Mouse (Mus musculus): ENCODE data around the gene Stambpl1. TPM values are rescaled to one million over a fixed set of nuclear protein-coding genes. Genes with fewer than 3 reads are reported as not detected.
"Not testable (repeated sequence)": the region's sequence is repeated elsewhere in the genome, so short reads cannot be mapped to it uniquely, and the experiment has no call there.

The Stambpl1 gene
- polyA plus RNA-seq, 1 experiment from 2014 or later, result 12.7 TPM

DNA sequence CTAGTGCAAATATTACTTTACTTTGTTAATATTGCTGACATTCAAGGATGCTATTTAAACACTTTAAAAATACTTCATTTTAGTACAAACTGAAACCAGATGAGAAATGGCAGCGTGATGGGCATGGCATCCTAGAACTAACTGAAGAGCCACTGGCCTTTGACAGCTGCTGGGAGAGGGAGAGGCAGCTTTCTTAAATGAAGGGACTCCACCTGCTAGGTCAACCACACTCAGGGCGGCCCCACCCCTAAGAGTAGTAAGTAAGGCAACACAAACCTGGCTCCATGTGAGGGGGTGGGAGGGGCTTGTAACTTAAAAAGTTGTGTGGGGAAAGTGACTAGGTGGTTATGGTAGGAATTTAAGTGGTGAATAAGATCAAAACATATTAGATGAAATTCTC, 10.6 kb downstream of the Stambpl1 start:
- WGBS, result 81% methylated on average over 2 of the region's 2 CpGs
- ATAC-seq (ENCODE audit: low read depth), result no peak
- Histone ChIP-seq H3K4me3 (no peak overlapping the region), H3K4me2 (no peak overlapping the region), H3K4me1 (replicated peaks) (no peaks in the 10 kb centered on the region), H3K9me3 (no peaks in the 10 kb centered on the region), H3K9ac (no peak overlapping the region), H3K36me3 (no peaks in the 10 kb centered on the region), H3K27ac (replicated peaks) (no peak overlapping the region), H3K27me3 (no peaks in the 10 kb centered on the region)

DNA sequence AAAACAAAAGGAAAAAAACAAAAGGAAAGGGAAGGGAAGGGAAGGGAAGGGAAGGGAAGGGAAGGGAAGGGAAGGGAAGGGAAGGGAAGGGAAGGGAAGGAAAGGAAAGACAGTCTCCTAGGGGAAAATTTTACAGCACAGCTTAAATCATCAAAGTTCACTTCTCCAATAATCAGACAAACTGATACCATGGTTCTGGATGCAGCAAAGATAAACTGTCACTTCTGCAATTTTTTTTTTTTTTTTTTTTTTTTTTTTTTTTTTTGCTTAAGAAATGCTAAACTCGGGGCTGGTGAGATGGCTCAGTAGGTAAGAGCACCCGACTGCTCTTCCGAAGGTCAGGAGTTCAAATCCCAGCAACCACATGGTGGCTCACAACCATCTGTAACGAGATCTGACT, 14.1 kb downstream of the Stambpl1 start:
- not testable (repeated sequence) for H3K9ac ChIP-seq

DNA sequence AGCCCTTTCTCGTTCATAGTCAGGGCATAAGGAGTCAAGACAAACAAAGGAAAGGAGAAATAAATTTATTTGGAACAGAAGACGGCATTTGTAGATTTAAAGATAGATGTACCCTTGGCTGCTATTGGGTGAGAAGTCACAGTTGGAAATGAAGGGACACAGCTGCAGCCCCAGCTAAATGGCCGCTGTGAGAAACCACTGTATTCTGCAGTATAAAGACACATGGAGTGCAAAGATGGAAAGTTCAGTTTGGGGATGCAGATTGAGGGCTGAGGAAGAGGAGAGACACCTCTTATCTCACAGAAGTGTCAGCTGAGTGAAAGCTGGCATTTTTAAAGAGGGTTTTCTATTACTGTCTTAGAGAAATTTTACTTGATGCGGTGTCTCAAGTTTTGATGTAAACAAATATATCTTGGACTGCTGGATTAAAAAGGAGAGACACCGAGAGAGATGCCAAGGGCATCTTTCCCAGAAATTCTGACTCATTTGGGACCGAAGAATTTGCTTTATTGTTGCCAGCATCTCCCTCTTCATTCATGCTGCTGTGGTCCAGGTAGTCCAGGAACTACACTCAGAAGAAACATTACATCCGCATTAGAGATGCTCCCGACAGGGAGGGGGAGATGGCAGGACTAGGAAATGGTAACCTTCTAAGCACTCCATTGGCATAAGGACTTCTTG, 14.9 kb downstream of the Stambpl1 start:
- Histone ChIP-seq H3K27me3 (no peaks in the 10 kb centered on the region), H3K4me3 (no peak overlapping the region), H3K27ac (replicated peaks) (no peak overlapping the region), H3K4me2 (no peak overlapping the region), H3K9me3 (no peaks in the 10 kb centered on the region), H3K4me1 (replicated peaks) (no peaks in the 10 kb centered on the region), H3K36me3 (no peaks in the 10 kb centered on the region), H3K9ac (no peak overlapping the region)
- WGBS, result 83% methylated on average over 8 of the region's 8 CpGs
- no peak for ATAC-seq (ENCODE audit: low read depth)

More for the DNA sequence above, 14.1 kb downstream of the Stambpl1 start:
- not testable (repeated sequence) for H3K4me1 ChIP-seq (replicated peaks); ATAC-seq (ENCODE audit: low read depth); H3K4me3 ChIP-seq; H3K9me3 ChIP-seq; H3K27me3 ChIP-seq; H3K27ac ChIP-seq (replicated peaks); H3K36me3 ChIP-seq; H3K4me2 ChIP-seq
- WGBS, result 89% methylated on average over 4 of the region's 4 CpGs

DNA sequence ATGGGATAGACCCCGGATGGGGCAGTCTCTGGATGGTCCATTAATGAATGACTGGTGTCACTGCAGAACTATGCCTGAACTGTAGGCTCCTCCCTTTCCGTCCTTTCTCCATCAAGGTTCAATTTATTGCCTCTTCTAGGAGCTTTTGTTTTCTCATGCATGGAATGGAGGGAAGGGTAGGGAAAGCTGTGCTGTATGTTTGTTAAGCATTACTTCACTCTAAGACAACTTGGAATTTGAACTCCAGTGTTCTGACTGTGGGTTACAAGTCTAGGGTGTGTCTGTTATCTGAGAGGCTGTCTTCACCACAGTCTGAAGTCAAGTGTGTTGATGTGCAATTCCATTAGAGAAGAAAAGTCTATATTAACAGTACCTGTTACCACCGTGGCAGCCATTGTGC, 17.0 kb downstream of the Stambpl1 start:
- no peak for ATAC-seq (ENCODE audit: low read depth)
- Histone ChIP-seq H3K9me3 (no peaks in the 10 kb centered on the region), H3K4me1 (replicated peaks) (no peaks in the 10 kb centered on the region), H3K27ac (replicated peaks) (no peak overlapping the region), H3K36me3 (no peaks in the 10 kb centered on the region), H3K27me3 (no peaks in the 10 kb centered on the region), H3K9ac (no peak overlapping the region), H3K4me2 (no peak overlapping the region), H3K4me3 (no peak overlapping the region)
- 74% methylated on average over 3 of the region's 3 CpGs for WGBS

DNA sequence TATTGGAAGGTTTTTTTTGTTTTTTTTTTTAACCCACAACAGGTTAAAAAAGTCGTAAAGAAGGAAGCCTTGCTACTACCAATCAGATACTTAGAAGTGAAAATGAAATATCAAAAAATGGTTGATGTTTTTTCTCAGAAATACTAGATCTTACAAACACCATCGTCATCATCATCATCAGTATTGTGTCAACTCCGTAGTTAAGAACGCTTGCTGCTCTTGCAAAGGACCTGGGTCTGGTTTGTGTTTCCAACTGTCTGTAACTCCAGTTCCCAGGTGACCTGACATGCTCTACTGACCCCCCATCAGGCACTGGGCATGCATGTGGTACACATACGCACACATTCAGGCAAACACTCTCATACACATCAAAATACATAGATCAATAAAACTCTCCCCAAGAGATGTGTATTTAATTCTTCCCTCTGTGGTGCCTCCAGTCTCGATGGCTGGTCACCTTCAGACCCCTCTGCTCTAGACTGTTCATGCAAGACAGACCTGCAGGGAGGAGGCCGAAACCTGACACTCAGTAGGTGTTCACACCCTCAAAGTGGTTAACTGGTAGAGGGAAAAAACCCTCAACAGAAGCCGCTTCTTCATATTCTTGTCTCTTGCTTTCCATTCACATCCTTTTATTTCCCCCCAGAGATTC, 18.0 kb downstream of the Stambpl1 start:
- Histone ChIP-seq H3K4me1 (replicated peaks) (no peaks in the 10 kb centered on the region), H3K4me3 (no peak overlapping the region), H3K4me2 (no peak overlapping the region), H3K9ac (no peak overlapping the region), H3K27ac (replicated peaks) (no peak overlapping the region), H3K36me3 (no peaks in the 10 kb centered on the region), H3K9me3 (no peaks in the 10 kb centered on the region), H3K27me3 (no peaks in the 10 kb centered on the region)
- WGBS, result 86% methylated on average over 8 of the region's 8 CpGs
- ATAC-seq (ENCODE audit: low read depth), result no peak

DNA sequence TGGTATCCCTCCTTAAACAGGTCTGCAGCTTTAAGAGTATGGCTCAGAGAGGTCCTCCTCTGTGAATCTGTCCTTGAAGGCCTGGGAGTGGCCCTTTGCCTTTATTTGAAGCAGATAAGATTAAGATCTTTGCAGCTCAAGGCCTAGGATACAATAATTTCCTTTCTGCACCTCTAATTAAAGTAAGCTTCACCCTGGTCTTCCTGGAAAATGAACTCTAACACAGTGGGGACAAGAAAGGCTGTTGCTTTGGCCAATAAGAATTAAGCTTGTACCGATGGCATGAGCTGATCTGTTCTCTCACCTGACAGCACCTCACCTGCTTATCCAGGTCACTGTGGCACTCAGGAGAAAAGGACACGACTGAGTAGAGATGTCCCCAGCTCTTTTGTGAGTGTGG, 18.8 kb downstream of the Stambpl1 start:
- H3K4me1 ChIP-seq (replicated peaks), result no peaks in the 10 kb centered on the region
- no peaks in the 10 kb centered on the region for H3K36me3 ChIP-seq
- no peak overlapping the region for H3K4me3 ChIP-seq
- no peaks in the 10 kb centered on the region for H3K27me3 ChIP-seq
- H3K27ac ChIP-seq (replicated peaks), result no peak overlapping the region
- WGBS, result 70% methylated on average over 2 of the region's 2 CpGs
- no peaks in the 10 kb centered on the region for H3K9me3 ChIP-seq
- no peak for ATAC-seq (ENCODE audit: low read depth)
- no peak overlapping the region for H3K9ac ChIP-seq
- H3K4me2 ChIP-seq, result no peak overlapping the region

DNA sequence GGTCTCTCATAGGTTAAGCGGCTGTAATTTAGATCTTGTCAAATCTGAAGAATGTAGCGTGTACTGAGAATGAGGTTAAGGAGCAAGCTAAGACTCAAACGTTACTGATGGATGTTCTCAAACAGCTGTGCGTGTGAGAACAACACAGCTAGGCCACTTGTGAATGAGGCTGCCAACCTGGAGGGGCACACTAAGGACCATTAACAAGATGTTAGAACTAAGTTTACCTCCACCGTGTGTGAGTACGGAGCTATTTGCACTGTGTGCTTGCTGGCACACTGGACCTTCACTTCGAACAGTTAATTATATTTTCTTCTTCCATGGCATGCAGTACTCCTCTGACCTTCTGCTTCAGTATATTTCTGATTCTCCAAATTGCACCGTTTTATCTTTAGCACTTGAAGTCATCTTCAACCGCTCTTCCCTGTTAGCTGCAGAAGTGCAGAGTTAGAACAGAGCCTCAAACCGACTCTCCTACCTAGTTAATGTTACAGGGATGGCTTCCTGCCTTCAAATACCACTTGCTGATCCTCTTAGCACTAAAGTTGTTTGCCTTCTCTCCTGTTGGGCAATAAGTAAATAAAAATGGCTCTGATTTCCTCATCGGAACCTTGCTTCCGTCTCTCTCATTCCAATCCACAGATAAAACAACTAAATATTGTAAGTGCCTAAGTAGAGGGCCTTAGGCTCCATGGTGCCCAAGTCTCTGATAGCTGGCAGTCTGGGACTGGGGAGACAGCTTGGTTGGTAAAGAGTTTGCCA, 20.6 kb downstream of the Stambpl1 start:
- Histone ChIP-seq H3K4me3 (no peak overlapping the region), H3K27ac (replicated peaks) (no peak overlapping the region), H3K36me3 (no peaks in the 10 kb centered on the region), H3K27me3 (no peaks in the 10 kb centered on the region), H3K9ac (no peak overlapping the region), H3K9me3 (no peaks in the 10 kb centered on the region), H3K4me1 (replicated peaks) (peaks cover 5% of the 10 kb centered on the region; the same call in 1 of the 2 replicates), H3K4me2 (no peak overlapping the region)
- no peak for ATAC-seq (ENCODE audit: low read depth)
- 91% methylated on average over 12 of the region's 12 CpGs for WGBS

DNA sequence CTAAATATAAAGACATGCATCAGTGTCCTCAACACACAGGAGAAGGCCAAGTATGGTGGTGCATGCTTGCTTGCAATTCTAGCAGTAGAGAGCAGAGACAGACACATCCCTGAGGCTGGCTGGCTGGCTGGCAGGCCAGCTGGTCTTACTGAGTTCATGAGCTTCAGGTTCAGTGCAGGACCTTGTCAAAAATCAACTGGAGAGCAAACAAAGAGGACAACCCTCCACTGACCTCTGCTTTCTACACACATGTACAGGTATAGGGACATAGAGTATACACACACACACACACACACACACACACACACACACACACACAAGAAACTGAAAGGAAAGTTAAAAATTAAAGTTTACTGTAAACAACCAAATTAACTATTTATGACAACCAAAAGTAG, 21.2 kb downstream of the Stambpl1 start:
- H3K4me1 ChIP-seq (replicated peaks), result peaks cover 5% of the 10 kb centered on the region; the same call in 1 of the 2 replicates

DNA sequence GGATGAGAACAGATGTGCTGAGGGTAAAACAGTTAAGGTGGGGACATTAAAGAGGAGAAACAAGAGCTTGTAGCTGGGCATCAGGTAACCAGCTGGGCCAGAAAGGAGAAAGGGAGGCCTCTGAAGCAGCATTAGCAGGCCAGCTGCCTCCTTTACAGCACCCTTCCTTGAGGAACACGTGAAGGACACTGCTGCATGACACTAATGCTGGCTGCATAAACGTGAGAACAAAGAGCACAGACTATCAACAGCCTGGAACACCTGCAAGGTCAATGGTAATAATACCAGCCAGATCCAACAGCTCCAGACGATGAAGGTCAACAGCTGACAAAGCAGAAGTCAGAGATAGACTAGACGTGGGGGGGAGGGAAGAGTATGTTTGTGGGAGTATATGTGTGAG, 22.1 kb downstream of the Stambpl1 start:
- H3K4me2 ChIP-seq, result no peak overlapping the region
- ATAC-seq (ENCODE audit: low read depth), result no peak
- 62% methylated on average over 4 of the region's 4 CpGs for WGBS
- H3K27ac ChIP-seq (replicated peaks), result no peak overlapping the region
- no peaks in the 10 kb centered on the region for H3K27me3 ChIP-seq
- no peaks in the 10 kb centered on the region for H3K36me3 ChIP-seq
- H3K9ac ChIP-seq, result no peak overlapping the region
- peaks cover 5% of the 10 kb centered on the region; the same call in 1 of the 2 replicates for H3K4me1 ChIP-seq (replicated peaks)
- no peak overlapping the region for H3K4me3 ChIP-seq
- no peaks in the 10 kb centered on the region for H3K9me3 ChIP-seq

More for the DNA sequence above, 21.2 kb downstream of the Stambpl1 start:
- ATAC-seq (ENCODE audit: low read depth), result no peak
- no peaks in the 10 kb centered on the region for H3K27me3 ChIP-seq
- H3K27ac ChIP-seq (replicated peaks), result no peak overlapping the region
- no peak overlapping the region for H3K4me2 ChIP-seq
- H3K36me3 ChIP-seq, result no peaks in the 10 kb centered on the region
- H3K9me3 ChIP-seq, result no peaks in the 10 kb centered on the region
- H3K4me3 ChIP-seq, result no peak overlapping the region
- H3K9ac ChIP-seq, result no peak overlapping the region

DNA sequence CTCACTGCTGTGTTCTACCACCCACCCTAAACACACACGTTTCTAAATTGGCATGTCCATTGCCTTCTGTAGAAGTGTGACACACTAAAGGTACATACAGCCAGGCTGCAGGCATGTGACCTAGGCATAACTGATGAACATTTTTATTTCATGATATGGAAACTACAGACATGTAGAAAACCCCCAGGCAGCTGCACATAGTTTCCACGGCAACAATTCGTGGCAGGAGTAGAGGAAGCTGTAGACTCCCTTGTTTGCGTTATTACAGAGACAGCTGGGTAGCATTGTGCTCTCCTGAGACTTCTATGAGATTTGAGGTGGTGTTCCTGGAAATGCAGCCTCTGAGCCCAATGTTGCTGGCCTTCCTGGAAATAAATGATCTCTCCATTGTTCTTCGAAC, 24.9 kb downstream of the Stambpl1 start:
- H3K4me1 ChIP-seq (replicated peaks), result peaks cover 5% of the 10 kb centered on the region; the same call in 1 of the 2 replicates
- H3K4me2 ChIP-seq, result no peak overlapping the region
- H3K4me3 ChIP-seq, result no peak overlapping the region
- H3K9me3 ChIP-seq, result no peaks in the 10 kb centered on the region
- 69% methylated on average over 5 of the region's 5 CpGs for WGBS
- no peak for ATAC-seq (ENCODE audit: low read depth)
- no peak overlapping the region for H3K9ac ChIP-seq
- no peaks in the 10 kb centered on the region for H3K36me3 ChIP-seq
- no peak overlapping the region for H3K27ac ChIP-seq (replicated peaks)
- no peaks in the 10 kb centered on the region for H3K27me3 ChIP-seq

DNA sequence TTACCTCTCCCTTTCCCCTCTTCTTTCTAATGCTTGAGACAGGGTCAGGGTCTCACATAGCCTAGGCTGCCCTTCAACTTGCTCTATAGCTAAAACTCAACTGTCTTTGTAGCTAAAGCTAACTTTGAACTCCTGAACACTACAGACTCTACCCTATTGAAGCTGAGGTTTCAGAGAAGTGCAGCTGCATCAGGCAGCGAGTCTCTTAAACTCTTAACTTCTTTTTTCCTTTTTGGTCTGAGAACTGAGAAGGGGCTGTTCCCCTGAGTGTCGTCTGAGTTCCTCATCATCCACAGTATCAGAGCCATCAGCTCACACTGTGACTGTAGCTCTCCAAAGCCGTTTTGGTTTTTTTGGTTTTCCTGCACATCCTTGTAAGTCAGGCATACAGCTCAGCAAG, 25.7 kb downstream of the Stambpl1 start:
- Histone ChIP-seq H3K27ac (replicated peaks) (no peak overlapping the region), H3K4me1 (replicated peaks) (peaks cover 5% of the 10 kb centered on the region; the same call in 1 of the 2 replicates), H3K9ac (no peak overlapping the region), H3K9me3 (no peaks in the 10 kb centered on the region), H3K27me3 (no peaks in the 10 kb centered on the region), H3K4me2 (no peak overlapping the region), H3K4me3 (no peak overlapping the region), H3K36me3 (no peaks in the 10 kb centered on the region)
- 91% methylated on average over 3 of the region's 3 CpGs for WGBS
- ATAC-seq (ENCODE audit: low read depth), result no peak

DNA sequence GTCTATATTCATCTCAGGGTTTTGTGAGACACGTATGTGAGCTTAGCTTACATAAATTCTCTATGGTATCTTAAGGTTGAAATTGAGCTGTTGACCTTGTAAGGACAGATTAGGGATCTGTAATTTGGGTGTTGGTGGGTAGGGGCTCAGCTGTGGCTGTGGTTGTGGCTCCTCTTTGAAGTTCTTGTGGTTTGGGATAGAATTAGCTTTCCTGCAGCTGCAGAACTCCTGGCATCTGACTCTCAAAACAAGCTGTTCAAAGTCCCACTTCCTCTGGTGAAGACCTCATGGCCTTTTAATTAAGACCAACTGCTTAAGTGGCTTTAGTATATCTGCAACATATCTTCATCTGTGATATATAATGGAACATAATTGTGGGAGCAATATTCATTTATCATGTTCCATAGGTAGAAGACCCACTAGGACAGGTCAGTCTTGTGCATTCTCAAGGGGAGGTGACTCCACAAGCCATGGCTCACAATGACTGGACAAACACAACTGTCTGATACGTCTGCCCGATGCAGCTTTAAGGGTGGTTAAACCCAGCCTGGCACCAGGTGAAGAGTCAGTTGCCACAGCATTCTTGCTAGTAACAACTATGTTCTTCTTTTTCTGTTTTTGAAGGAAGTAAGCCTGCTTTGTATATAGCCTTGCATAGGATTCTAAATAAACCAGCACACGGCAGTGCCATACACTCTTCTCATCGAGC, 27.4 kb downstream of the Stambpl1 start:
- Histone ChIP-seq H3K9ac (no peak overlapping the region), H3K9me3 (no peaks in the 10 kb centered on the region), H3K27ac (replicated peaks) (no peak overlapping the region), H3K27me3 (no peaks in the 10 kb centered on the region), H3K4me2 (no peak overlapping the region), H3K4me3 (no peak overlapping the region), H3K4me1 (replicated peaks) (peaks cover 5% of the 10 kb centered on the region; the same call in 1 of the 2 replicates), H3K36me3 (no peaks in the 10 kb centered on the region)
- 92% methylated on average over 5 of the region's 5 CpGs for WGBS
- ATAC-seq (ENCODE audit: low read depth), result no peak
